8 mouse cellular contexts compared by ENCODE assay signal in the genomic region with DNA sequence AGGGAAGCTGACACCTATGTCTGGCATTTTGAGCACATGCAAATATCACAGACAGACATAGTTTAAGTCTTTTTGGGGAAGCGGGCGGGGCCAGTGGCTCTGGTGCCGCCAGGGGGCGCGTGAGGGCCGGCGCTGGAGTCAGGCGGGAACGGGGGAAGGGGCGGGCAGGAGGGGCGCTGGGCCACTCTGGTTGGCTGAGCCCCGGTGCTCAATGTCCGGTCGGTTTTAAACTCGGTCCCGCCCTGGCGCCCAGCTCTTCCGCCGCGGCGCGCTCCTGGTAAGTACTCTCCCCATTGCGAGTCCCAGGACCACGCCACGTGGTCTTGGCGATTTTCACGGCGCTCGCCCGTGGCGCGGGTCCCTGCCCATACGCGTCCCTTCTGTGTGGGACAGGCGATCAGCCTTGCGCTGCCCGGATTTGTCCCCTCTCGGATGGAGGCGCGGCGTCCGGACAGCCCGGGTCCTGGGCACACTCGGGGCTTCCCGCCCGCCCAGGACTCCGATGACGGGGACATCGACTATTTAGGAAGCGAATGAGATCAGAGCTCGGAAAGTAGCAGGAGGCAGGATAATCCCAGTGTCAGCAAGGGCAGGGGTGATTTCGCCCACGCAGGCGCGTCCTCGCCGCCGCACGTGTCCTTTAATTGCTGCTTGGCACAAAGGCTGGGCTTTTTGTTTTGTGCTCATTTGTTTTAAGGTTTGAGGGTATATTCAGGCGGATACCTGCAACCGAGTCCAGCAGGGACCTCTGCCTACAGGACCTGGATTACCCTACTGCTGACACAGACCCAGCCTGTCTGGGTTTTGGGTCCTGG. TPM values are rescaled to one million over a fixed set of nuclear protein-coding genes. Genes with fewer than 3 reads are reported as not detected.
DNase-seq lines count a peak whose midpoint lies in the region; ATAC-seq lines count a peak whose summit lies in the region.

No protein-coding gene starts in this region.

- peak overlapping the region; percentile 66 for H3K4me2 ChIP-seq in intestine, embryonic 16.5 days (ENCODE audit: low read depth, low read length)

- peak overlapping the region; percentile 70 for H3K27ac ChIP-seq in intestine, embryonic 16.5 days (ENCODE audit: low read length)
- peak overlapping the region; percentile 93 for H3K27ac ChIP-seq in midbrain, embryonic 10.5 days (replicated peaks)

- ATAC-seq in intestine, embryonic 16.5 days: peak; percentile 99

- no peaks in the 10 kb centered on the region for H3K9me3 ChIP-seq in intestine, embryonic 16.5 days (ENCODE audit: control insufficient read depth, low read length)
- no peaks in the 10 kb centered on the region for H3K9me3 ChIP-seq in midbrain, embryonic 10.5 days (replicated peaks)

- peak overlapping the region; percentile 92 for H3K9ac ChIP-seq in intestine, embryonic 16.5 days (ENCODE audit: low read depth, low read length)

- DNase-seq in adrenal gland, adult 8-10 months: peak; percentile 85
- peak; percentile 95 for DNase-seq in embryo, embryonic 9.5 days (ENCODE audit: extremely low spot score)
- DNase-seq in gastrocnemius, postnatal 4 days (ENCODE audit: low spot score in 2 of 2): peak; percentile 91 to 93
- peak; percentile 86 for DNase-seq in left cerebral cortex, postnatal 36 days (ENCODE audit: low spot score in 2 of 2)
- DNase-seq in midbrain, embryonic 10.5 days (ENCODE audit: low spot score): peak; percentile 94
- peak; percentile 76 to 82 for DNase-seq in right cerebral cortex, postnatal 36 days (ENCODE audit: low spot score in 2 of 2)
- peak; percentile 87 to 94 for DNase-seq in urinary bladder, postnatal 4 days (ENCODE audit: low spot score in 2 of 2)

- under 1% methylated on average over 58 of the region's 61 CpGs for WGBS in intestine, embryonic 16.5 days
- under 1% methylated on average over 61 of the region's 61 CpGs for WGBS in midbrain, embryonic 10.5 days

- peaks cover 3% of the 10 kb centered on the region; the same call in 1 of the 2 replicates for H3K4me1 ChIP-seq in intestine, embryonic 16.5 days (ENCODE audit: control insufficient read depth, insufficient read depth, low read length)
- peaks cover 7% of the 10 kb centered on the region for H3K4me1 ChIP-seq in midbrain, embryonic 10.5 days

- peaks cover 9% of the 10 kb centered on the region for H3K36me3 ChIP-seq in intestine, embryonic 16.5 days (ENCODE audit: control insufficient read depth, insufficient read depth, low read length)
- H3K36me3 ChIP-seq in midbrain, embryonic 10.5 days: peaks cover 41% of the 10 kb centered on the region

- H3K4me3 ChIP-seq in intestine, embryonic 16.5 days (ENCODE audit: low read length): peak overlapping the region; percentile 74
- H3K4me3 ChIP-seq in midbrain, embryonic 10.5 days: peak overlapping the region; percentile 71

- no peaks in the 10 kb centered on the region for H3K27me3 ChIP-seq in intestine, embryonic 16.5 days (replicated peaks; ENCODE audit: control insufficient read depth, insufficient read depth, low read length)
- no peaks in the 10 kb centered on the region for H3K27me3 ChIP-seq in midbrain, embryonic 10.5 days (ENCODE audit: low read depth, poor library complexity, severe bottlenecking)

- intact Hi-C loops in left cerebral cortex, postnatal 36 days (cut with DNase I): loop anchor here (2.0 to 5.0 kb wide), 2 partner anchors 122 to 250 kb away; a partner anchor contains a TSS

RNA-seq across cellular contexts. Expression of a gene that starts 6.6 kb away (rescaled TPM):
- 100 to 1,000 TPM in 2 of 4 experiments, 10 to 100 TPM in 2; 96.5 to 124 (median 111) TPM for total RNA-seq in adrenal gland, adult 8-10 months (2022)
- 10 to 100 TPM; 54.7 to 58.0 TPM for total RNA-seq in gastrocnemius, postnatal 4 days (2021)
- polyA plus RNA-seq in intestine, embryonic 16.5 days (2015; fragmentation: Nextera tagmentation; extraction: Ambion mirVana): 119 and 123 TPM in 2 replicates
- total RNA-seq in left cerebral cortex, postnatal 36 days (2021): 10 to 100 TPM; 77.6 to 86.2 TPM
- polyA plus RNA-seq in midbrain, embryonic 10.5 days (2016; fragmentation: Nextera tagmentation; extraction: Ambion mirVana): 119 and 135 TPM in 2 replicates

Comparison
In these comparisons a context has a peak if more than half of its experiments do, and no peak if none do; other contexts are left out.
1. Peak in every context shown above with its lines: DNase-seq, ATAC-seq, H3K4me3 ChIP-seq and H3K27ac ChIP-seq.